Mouse (Mus musculus) neural tube, embryonic 11.5 days (tissue): Measurements from ENCODE around the gene Riok1. TPM values are rescaled to one million over a fixed set of nuclear protein-coding genes. Genes with fewer than 3 reads are reported as not detected.
A peak's percentile ranks its signal among the peaks of the same experiment; 100 is the strongest.

Experiments used
- ATAC-seq: fragments of 200-750 bp; cut with Nextera tagmentation; 2 replicates; pipeline ENCODE4 v1.8.0; 2017; ENCODE audit warnings: moderate number of reproducible peaks, mild to moderate bottlenecking, moderate TSS enrichment, moderate library complexity; ENCODE audit not compliant: insufficient read depth, low FRiP score, low TSS enrichment
- DNase-seq: peaks from one replicate; pipeline ENCODE4 v3.0.0-alpha.2; 2015; ENCODE audit warnings: low spot score
- H3K27ac ChIP-seq: fragments of 300-500 bp; sonication (generic); 2 replicates; pipeline ENCODE4 v1.5.1; 2014; ENCODE audit warnings: low read depth, mild to moderate bottlenecking, low read length
- H3K27me3 ChIP-seq: fragments of 300-500 bp; sonication (generic); 2 replicates; pipeline ENCODE4 v1.6.1; 2014; ENCODE audit warnings: mild to moderate bottlenecking, low read length, mixed read lengths; ENCODE audit not compliant: control insufficient read depth, insufficient read depth
- H3K36me3 ChIP-seq: fragments of 300-500 bp; sonication (generic); 2 replicates; pipeline ENCODE4 v1.6.1; 2014; ENCODE audit warnings: mild to moderate bottlenecking, low read length, moderate library complexity, mixed read lengths; ENCODE audit not compliant: control insufficient read depth, insufficient read depth
- H3K4me1 ChIP-seq: fragments of 300-500 bp; sonication (generic); 2 replicates; pipeline ENCODE4 v1.6.1; 2014; ENCODE audit warnings: low read length, mixed read lengths; ENCODE audit not compliant: control insufficient read depth, insufficient read depth
- H3K4me2 ChIP-seq: fragments of 300-500 bp; sonication (generic); 2 replicates; pipeline ENCODE4 v1.6.1; 2014; ENCODE audit warnings: low read depth, mild to moderate bottlenecking, moderate library complexity
- H3K4me3 ChIP-seq: fragments of 300-500 bp; sonication (generic); 2 replicates; pipeline ENCODE4 v1.5.1; 2014; ENCODE audit warnings: low read depth, low read length
- H3K9ac ChIP-seq: fragments of 300-500 bp; sonication (generic); 2 replicates; pipeline ENCODE4 v1.6.1; 2014; ENCODE audit warnings: mild to moderate bottlenecking, low read length
- H3K9me3 ChIP-seq: fragments of 300-500 bp; sonication (generic); 2 replicates; pipeline ENCODE4 v1.6.1; 2016; ENCODE audit warnings: low read length; ENCODE audit not compliant: control insufficient read depth
- WGBS: fragments of 180-500 bp; shearing (Covaris S2); extraction: QIAGEN DNeasy Blood & Tissue Kit; methylation state at CpG from one replicate; pipeline ENCODE4 v1.1.7; 2014; 5-methylcytosine and 5-hydroxymethylcytosine counted together
- polyA plus RNA-seq: library from polyadenylated mRNA; unstranded; fragments of >200 nt; fragmentation: Nextera tagmentation; extraction: Ambion mirVana; gene quantifications from 2 replicates; pipeline ENCODE4 v1.2.1, GENCODE M21; 2014

Gene Riok1
- polyA plus RNA-seq, 1 experiment from 2014 or later, result 45.1 TPM

GRCm38 (mm10) chr13:38037044-38037687 lies 371 bp downstream of the Riok1 start, which contains the start of gene Cage1:
Cage1 (minus strand) TSS chr13:38037069.
- H3K4me3 ChIP-seq, result peak within 1 kb of the TSS; percentile 72
- under 1% methylated on average over 47 of the region's 47 CpGs for WGBS
- peaks cover 4% of the 10 kb centered on the region; the same call in 1 of the 2 replicates for H3K4me1 ChIP-seq
- H3K27ac ChIP-seq, result peak within 1 kb of the TSS; percentile 53; the same call in 1 of the 2 replicates
- H3K4me2 ChIP-seq, result peak within 1 kb of the TSS; percentile 78
- no peaks in the 10 kb centered on the region for H3K27me3 ChIP-seq
- H3K9me3 ChIP-seq, result no peaks in the 10 kb centered on the region
- DNase-seq (peak; percentile 98), ATAC-seq (peak; percentile 94)
- peaks cover 6% of the 10 kb centered on the region; the same call in 1 of the 2 replicates for H3K36me3 ChIP-seq
- peak within 1 kb of the TSS; percentile 83 for H3K9ac ChIP-seq

GRCm38 (mm10) chr13:38037811-38038210 lies 1.0 kb downstream of the Riok1 start:
- H3K4me2 ChIP-seq, result peak overlapping the region; percentile 72
- H3K27ac ChIP-seq, result no peak overlapping the region
- H3K27me3 ChIP-seq, result no peaks in the 10 kb centered on the region
- peaks cover 6% of the 10 kb centered on the region; the same call in 1 of the 2 replicates for H3K36me3 ChIP-seq
- ATAC-seq, result no peak
- peak overlapping the region; percentile 72 for H3K4me3 ChIP-seq
- WGBS, result 53% methylated on average over 12 of the region's 12 CpGs
- H3K9me3 ChIP-seq, result no peaks in the 10 kb centered on the region
- DNase-seq, result no peak
- H3K9ac ChIP-seq, result peak overlapping the region; percentile 83
- peaks cover 4% of the 10 kb centered on the region; the same call in 1 of the 2 replicates for H3K4me1 ChIP-seq

GRCm38 (mm10) chr13:38049888-38050287 lies 13.1 kb downstream of the Riok1 start:
- no peak overlapping the region for H3K27ac ChIP-seq
- no peak overlapping the region for H3K9ac ChIP-seq
- DNase-seq (no peak), ATAC-seq (no peak)
- no peak overlapping the region for H3K4me3 ChIP-seq
- peaks cover 13% of the 10 kb centered on the region for H3K36me3 ChIP-seq
- H3K27me3 ChIP-seq, result no peaks in the 10 kb centered on the region
- 90% methylated on average over 3 of the region's 3 CpGs for WGBS
- no peaks in the 10 kb centered on the region for H3K4me1 ChIP-seq
- no peak overlapping the region for H3K4me2 ChIP-seq
- H3K9me3 ChIP-seq, result no peaks in the 10 kb centered on the region

- no peaks in the 10 kb centered on the region for H3K4me1 ChIP-seq
- no peak for DNase-seq
- whole genome bisulfite sequencing, result 91% methylated on average over 11 of the region's 11 CpGs
- no peaks in the 10 kb centered on the region for H3K9me3 ChIP-seq
- no peak overlapping the region for H3K27ac ChIP-seq
- H3K4me2 ChIP-seq, result no peak overlapping the region
- H3K4me3 ChIP-seq, result no peak overlapping the region
- no peak for ATAC-seq
- peaks cover 4% of the 10 kb centered on the region for H3K36me3 ChIP-seq
- H3K27me3 ChIP-seq, result no peaks in the 10 kb centered on the region
- no peak overlapping the region for H3K9ac ChIP-seq
Measured at GRCm38 (mm10) chr13:38062678-38063077, 25.9 kb downstream of the Riok1 start.

- no peak for ATAC-seq
Measured at GRCm38 (mm10) chr13:38064854-38065663, 28.3 kb downstream of the Riok1 start.

GRCm38 (mm10) chr13:38070945-38071344 lies 34.1 kb downstream of the Riok1 start:
- WGBS, result 88% methylated on average over 4 of the region's 4 CpGs
- H3K36me3 ChIP-seq, result no peaks in the 10 kb centered on the region
- H3K27me3 ChIP-seq, result no peaks in the 10 kb centered on the region
- H3K9me3 ChIP-seq, result no peaks in the 10 kb centered on the region
- ATAC-seq (no peak), DNase-seq (no peak)
- H3K27ac ChIP-seq, result no peak overlapping the region
- H3K4me2 ChIP-seq, result no peak overlapping the region
- H3K4me1 ChIP-seq, result 0 out of 2 replicates have a peak, but pooled peaks cover 2% of the 10 kb centered on the region
- H3K4me3 ChIP-seq, result no peak overlapping the region
- H3K9ac ChIP-seq, result no peak overlapping the region

More at GRCm38 (mm10) chr13:38064854-38065663, 28.3 kb downstream of the Riok1 start:
- no peak overlapping the region for H3K27ac ChIP-seq
- DNase-seq, result peak; percentile 49
- no peaks in the 10 kb centered on the region for H3K9me3 ChIP-seq
- H3K27me3 ChIP-seq, result no peaks in the 10 kb centered on the region
- H3K4me3 ChIP-seq, result no peak overlapping the region
- peaks cover 2% of the 10 kb centered on the region for H3K36me3 ChIP-seq
- 73% methylated on average over 11 of the region's 11 CpGs for WGBS
- no peaks in the 10 kb centered on the region for H3K4me1 ChIP-seq
- H3K4me2 ChIP-seq, result no peak overlapping the region
- H3K9ac ChIP-seq, result no peak overlapping the region

- Histone ChIP-seq H3K4me3 (no peak overlapping the region), H3K27me3 (no peaks in the 10 kb centered on the region), H3K4me1 (0 out of 2 replicates have a peak, but pooled peaks cover 2% of the 10 kb centered on the region), H3K4me2 (no peak overlapping the region), H3K9ac (no peak overlapping the region), H3K9me3 (no peaks in the 10 kb centered on the region), H3K36me3 (no peaks in the 10 kb centered on the region), H3K27ac (no peak overlapping the region)
- DNase-seq (no peak), ATAC-seq (no peak)
- 81% methylated on average over 18 of the region's 18 CpGs for WGBS
Measured at GRCm38 (mm10) chr13:38073374-38074307, 36.8 kb downstream of the Riok1 start.

- H3K4me2 ChIP-seq, result no peak overlapping the region
- no peaks in the 10 kb centered on the region for H3K9me3 ChIP-seq
- H3K36me3 ChIP-seq, result no peaks in the 10 kb centered on the region
- no peak overlapping the region for H3K4me3 ChIP-seq
- no peak overlapping the region for H3K27ac ChIP-seq
- 0 out of 2 replicates have a peak, but pooled peaks cover 2% of the 10 kb centered on the region for H3K4me1 ChIP-seq
- H3K9ac ChIP-seq, result no peak overlapping the region
- H3K27me3 ChIP-seq, result no peaks in the 10 kb centered on the region
- DNase-seq (no peak), ATAC-seq (no peak)
- 54% methylated on average over 5 of the region's 5 CpGs for WGBS
Measured at GRCm38 (mm10) chr13:38074404-38074803, 37.6 kb downstream of the Riok1 start.
